Mouse (Mus musculus) heart, adult 8-10 months (tissue): ENCODE results near the gene Cryga. TPM values are rescaled to one million over a fixed set of nuclear protein-coding genes. Genes with fewer than 3 reads are reported as not detected.
A peak's percentile ranks its signal among the peaks of the same experiment; 100 is the strongest.

Experiments
- DNase-seq: peaks from one replicate; pipeline ENCODE4 v3.0.0; 2022; ENCODE audit warnings: low spot score
- total RNA-seq, 4 experiments: library from RNA; stranded (reverse); gene quantifications; 2 replicates each; pipeline ENCODE4 v1.2.4; 2022

Cryga gene
- not detected for total RNA-seq

DNA sequence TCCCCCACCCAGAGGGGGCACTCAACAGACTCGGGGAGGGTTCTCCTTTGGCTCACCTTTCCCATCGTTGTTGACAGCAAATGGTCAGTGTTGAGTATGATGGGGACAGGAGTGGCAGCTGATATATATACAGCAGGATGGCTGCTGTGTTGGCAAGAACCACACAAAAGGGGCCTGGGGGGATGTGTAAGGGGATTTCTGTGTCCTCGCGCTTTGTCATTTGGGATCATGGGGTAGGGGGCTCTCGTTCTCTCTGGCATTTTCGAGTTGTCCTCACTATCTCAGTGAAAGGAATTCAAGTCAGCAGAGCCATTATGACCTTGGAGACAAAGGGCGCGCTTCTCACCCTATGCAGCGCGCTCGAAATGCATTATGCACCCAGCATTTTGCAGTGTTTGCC, at the start of gene Cryga:
Gene Cryga, minus strand, starts transcription at position 101 of the 400 bp plus-strand sequence.
- no peak for DNase-seq

- no peak for DNase-seq
Observed at GRCm38 (mm10) chr1:65147971-65148370, 44.8 kb upstream of the Cryga start.

DNA sequence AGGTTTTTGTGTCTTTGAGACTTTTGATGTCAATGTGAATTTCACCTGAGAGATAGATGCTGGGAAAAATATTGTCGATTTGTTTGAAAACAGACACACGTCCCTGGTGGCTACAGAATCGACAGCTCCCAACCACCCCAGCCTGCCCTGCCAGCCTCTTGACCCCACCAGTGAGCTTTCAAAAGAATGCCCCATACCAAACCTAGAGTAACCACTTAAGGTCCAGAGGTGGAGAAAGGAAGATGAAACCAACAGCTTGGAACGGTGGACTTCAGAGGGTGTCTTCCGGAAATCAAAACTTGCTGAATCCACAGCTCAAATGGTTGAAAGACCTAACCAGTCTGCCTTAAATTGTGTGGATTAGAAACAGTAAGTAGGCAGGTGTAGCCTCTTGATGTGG, 44.2 kb upstream of the Cryga start:
- no peak for DNase-seq

GRCm38 (mm10) chr1:65146601-65147000, 43.4 kb upstream of the Cryga start:
- DNase-seq: no peak

GRCm38 (mm10) chr1:65144783-65145182, 41.6 kb upstream of the Cryga start:
- no peak for DNase-seq

DNA sequence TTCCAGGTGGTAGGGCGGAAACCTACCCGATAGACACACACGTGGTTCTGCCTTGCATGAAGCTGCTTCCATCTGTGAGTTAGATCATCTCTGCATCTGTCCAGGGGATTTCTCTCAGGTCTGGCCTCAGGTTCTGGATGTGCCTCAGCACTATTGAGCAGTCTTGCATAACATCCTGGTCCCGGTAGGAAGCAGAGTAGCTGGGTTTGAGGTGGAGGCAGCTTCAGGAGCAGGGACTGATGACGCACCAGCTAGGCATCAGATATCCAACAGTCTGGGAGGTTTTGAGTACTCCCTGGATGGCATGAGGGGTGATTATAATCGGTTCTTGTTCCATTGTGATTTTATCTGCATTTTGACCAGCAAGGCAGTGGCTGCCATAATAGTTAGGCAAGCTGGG, 34.4 kb upstream of the Cryga start:
- no peak for DNase-seq

DNA sequence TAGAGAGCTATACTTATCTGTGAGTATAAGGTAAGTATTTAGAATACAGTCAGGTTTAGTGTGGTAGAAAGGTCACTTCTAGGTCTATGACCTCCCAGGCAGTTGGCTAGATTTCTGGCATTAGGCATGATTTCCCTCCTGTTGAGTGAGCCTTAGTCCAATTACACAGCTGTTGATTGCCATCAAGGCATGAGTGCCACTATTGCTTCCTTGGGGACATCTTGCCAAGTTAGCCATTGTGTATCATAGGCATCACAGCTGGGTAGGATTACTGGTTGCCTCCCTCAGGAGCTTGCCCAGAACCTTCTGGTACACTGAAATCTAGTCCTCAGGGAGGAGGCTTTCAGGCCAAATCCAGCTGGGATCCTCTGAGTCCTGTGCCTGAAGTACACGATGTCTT, 29.7 kb upstream of the Cryga start:
- no peak for DNase-seq

- no peak for DNase-seq
Observed at GRCm38 (mm10) chr1:65131671-65132070, 28.5 kb upstream of the Cryga start.

GRCm38 (mm10) chr1:65130226-65130625, 27.1 kb upstream of the Cryga start:
- no peak for DNase-seq

GRCm38 (mm10) chr1:65129634-65130180, 26.5 kb upstream of the Cryga start:
- no peak for DNase-seq

GRCm38 (mm10) chr1:65122574-65123372, 19.6 kb upstream of the Cryga start, which contains the start of gene D630023F18Rik:
D630023F18Rik (minus strand) TSS chr1:65123214.
- DNase-seq: no peak

- no peak for DNase-seq
Observed at GRCm38 (mm10) chr1:65119438-65119837, 16.3 kb upstream of the Cryga start, which contains the start of gene Gm28845. Gm28845 (minus strand) TSS chr1:65119558.

GRCm38 (mm10) chr1:65118150-65118913, 15.2 kb upstream of the Cryga start:
- DNase-seq: no peak

- no peak for DNase-seq
Observed at GRCm38 (mm10) chr1:65113536-65114172, 10.5 kb upstream of the Cryga start.

- no peak for DNase-seq
Observed at GRCm38 (mm10) chr1:65112807-65113196, 9.6 kb upstream of the Cryga start.

GRCm38 (mm10) chr1:65112031-65112806, 9.0 kb upstream of the Cryga start:
- DNase-seq: peak; percentile 75

GRCm38 (mm10) chr1:65109756-65110435, 6.7 kb upstream of the Cryga start:
- DNase-seq: no peak

DNA sequence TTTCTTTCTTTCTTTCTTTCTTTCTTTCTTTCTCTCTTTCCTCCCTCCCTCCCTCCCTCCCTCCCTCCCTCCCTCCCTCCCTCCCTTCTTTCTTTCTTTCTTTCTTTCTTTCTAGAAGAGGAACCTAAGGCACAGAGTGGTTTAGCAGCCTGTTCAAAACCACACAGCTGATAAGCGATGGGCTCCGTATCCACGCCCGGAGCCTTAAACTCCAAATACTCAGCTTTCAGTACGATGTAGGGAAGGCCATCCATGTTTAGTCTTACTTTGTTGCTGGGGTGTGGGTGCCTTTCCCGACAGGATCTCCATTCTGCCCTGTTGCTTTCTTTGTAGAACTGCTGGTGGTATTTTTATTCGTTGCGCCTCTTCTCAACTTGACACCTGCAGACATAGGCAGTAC, 6.0 kb upstream of the Cryga start:
- DNase-seq: no peak

DNA sequence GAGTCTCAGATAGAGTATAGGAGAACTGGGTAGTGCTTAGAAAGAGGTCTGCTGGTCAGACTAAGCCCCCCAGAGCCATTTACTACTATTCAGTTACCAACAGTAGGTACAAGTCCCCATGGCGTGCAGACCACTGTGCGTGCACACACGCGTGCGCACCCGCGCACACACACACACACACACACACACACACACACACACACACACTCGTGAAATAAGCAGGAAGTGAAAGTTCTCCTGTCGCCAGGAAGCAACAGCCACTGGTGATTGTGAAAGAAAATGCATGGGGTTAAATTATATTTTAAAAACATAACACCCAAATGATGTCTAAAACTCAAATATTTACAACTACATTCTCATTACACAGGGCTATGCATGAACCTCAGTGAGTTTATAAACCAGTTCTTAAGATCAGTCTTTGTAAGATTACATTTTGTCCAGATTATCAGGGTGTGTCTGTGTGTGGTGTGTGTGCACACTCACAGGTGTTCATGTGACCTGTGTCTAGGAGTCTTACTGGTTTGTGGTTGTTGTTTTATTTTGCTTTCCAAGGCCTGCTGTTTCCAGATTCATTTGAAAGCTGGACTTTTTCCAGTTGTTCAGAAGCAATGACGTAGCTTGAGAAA, 4.6 kb upstream of the Cryga start:
- no peak for DNase-seq

DNA sequence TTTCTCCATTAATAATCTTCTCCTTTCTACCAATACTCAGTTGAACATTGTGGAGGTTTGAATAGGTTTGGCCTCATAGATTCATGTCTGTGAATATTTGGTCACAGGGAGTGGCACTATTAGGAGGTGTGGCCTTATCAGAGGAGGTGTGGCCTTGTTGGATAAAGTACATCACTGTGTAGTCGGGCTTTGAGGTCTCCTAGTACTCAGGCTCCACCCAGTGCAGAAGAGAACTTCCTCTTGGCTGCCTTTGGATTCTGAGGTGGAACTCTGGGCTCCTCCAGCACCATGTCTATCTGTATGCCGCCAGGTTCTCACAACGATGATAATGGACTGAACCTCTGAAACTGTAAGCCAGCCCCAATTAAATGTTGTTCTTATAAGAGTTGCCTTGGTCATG, 6.2 kb downstream of the Cryga start:
- no peak for DNase-seq
